Mouse (Mus musculus) small intestine, adult 2 months (tissue): ENCODE measurements around the gene Ptpn13.

Source experiments
- CTCF ChIP-seq: fragments of 200-500 bp; IDR thresholded peaks from 2 replicates; pipeline ENCODE4 v1.5.1; 2012; ENCODE audit warnings: low read depth, mild to moderate bottlenecking, control low read depth, inconsistent platforms, low read length, moderate library complexity, mixed read lengths; ENCODE audit not compliant: insufficient replicate concordance, insufficient read length; ENCODE audit errors: extremely low read depth
- POLR2A ChIP-seq: fragments of 200-500 bp; IDR thresholded peaks from 2 replicates; pipeline ENCODE4 v1.6.1; 2012; ENCODE audit warnings: low read depth, mild to moderate bottlenecking, control low read depth, inconsistent platforms, low read length, moderate library complexity

DNA sequence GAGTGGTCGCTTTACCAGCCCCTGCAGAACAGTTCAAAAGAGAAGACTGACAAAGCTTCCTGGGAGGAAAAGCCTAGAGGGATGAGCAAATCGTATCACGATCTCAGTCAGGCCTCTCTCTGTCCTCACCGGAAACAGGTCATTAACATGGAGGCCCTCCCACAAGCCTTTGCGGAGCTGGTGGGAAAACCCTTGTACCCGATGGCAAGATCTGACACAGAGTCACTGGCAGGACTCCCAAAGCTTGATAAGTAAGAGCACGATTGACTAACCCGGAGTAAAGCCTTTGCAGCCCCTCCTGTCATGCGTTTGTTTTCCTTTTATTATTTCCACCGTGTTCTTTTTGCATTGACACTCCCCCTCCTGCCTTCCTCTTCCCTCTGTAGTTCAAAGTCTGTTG is 116.1 kb downstream of the Ptpn13 start:
- no peak for TF ChIP-seq POLR2A
- TF ChIP-seq CTCF: no peak
